Mouse (Mus musculus) cerebral cortex, adult 2 months (tissue): Measurements from ENCODE around the gene Dnah2.

Experiments used
- WGBS: fragments of 180-500 bp; shearing (Covaris S2); methylation state at CpG from one replicate; pipeline ENCODE4 v1.1.7; 2018; 5-methylcytosine and 5-hydroxymethylcytosine counted together

Gene Dnah2

DNA sequence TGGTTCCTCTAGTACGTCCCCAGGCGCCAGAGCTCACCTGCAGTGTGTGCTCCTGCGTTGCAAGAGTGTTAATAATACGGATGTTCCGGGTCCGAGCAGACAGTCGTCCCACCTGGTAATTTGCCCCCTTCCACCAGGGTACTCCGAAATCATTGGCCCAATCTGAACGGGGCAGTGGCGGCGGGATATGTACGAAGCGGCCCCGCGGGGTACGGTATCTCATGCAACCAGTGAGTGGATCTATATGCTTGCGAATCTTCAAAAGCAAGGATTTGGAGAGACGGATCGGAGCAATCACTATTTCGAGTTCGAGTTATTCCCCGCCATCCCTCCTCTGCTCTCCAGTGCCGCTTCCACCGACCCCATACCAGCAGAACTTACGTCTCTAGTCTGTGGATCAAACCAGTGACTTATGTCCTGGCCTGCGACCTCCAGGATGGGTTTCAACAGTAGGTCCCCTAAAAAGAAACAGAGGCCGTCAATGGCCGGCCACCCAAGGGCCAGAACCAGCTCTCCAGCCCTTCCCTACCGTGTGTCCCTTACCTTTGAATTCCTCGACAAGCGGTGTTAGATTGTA is 154.2 kb downstream of the Dnah2 start:
- under 1% methylated on average over 31 of the region's 31 CpGs for WGBS

- 52% methylated on average over 10 of the region's 10 CpGs for WGBS
Measured at GRCm38 (mm10) chr11:69390400-69391034, 158.4 kb downstream of the Dnah2 start.

DNA sequence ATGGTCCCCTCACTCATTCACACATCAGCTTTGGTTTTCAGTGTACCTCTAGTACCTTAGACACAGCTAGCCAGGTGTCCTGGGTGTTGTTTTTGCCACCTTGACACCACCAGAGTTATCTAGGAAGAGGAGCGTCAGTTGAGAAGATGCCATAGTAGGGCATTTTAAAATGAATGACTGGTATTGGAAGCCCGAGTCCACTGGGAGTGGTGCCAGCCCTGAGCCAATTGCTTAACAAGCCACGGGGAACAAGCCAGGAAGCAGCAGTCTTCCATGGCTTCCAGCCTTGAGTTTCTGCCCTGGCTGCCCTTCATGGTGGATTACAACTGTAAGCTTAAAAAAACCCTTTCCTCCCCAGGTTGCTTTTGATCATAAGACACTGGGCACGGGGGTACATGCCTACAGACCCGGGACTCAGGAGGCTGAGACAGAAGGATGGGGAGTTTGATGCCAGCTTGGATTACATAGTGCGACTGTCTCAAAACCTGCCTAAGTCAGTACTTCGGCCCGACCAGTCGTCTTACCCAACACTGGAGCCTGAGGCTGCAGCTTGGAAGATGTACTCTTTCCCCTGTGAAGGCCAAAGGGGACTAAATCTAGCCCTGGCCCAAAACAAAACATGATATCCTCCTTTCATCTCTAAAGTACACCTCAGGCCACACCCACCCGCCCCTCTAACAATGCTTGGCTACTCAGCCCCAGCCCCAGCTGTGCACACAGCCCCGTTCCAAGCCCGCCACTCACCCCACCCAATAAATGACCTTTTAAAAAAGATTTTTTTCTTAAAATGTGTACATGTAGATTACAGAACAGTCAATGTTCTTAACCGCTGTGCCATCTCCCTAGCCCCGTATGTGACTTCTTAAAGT is 159.1 kb downstream of the Dnah2 start:
- WGBS, result 34% methylated on average over 14 of the region's 14 CpGs

- WGBS, result 86% methylated on average over 4 of the region's 4 CpGs
Measured at GRCm38 (mm10) chr11:69388680-69389079, 160.2 kb downstream of the Dnah2 start.

DNA sequence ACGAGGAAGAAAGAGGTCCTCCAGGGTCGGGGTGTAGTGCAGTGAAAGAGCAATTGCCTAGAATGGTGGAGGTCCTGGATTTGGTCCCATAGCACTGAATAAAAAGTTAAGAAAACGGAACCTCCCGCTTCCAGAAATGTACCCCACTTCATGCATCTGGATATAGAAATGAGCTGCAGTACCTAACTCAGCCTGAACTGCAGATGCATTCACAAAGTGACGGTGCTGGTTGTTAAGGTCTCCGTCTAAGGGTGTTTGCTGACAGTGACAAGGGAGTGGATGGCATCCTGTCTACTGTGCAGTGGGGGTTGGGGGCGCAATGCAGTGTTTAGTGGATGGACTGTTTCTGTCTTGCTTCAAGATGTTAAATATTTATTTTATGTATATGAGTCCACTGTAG is 162.2 kb downstream of the Dnah2 start:
- WGBS, result 66% methylated on average over 7 of the region's 7 CpGs

GRCm38 (mm10) chr11:69384979-69385378 is 163.9 kb downstream of the Dnah2 start:
- whole genome bisulfite sequencing, result 77% methylated on average over 6 of the region's 6 CpGs

DNA sequence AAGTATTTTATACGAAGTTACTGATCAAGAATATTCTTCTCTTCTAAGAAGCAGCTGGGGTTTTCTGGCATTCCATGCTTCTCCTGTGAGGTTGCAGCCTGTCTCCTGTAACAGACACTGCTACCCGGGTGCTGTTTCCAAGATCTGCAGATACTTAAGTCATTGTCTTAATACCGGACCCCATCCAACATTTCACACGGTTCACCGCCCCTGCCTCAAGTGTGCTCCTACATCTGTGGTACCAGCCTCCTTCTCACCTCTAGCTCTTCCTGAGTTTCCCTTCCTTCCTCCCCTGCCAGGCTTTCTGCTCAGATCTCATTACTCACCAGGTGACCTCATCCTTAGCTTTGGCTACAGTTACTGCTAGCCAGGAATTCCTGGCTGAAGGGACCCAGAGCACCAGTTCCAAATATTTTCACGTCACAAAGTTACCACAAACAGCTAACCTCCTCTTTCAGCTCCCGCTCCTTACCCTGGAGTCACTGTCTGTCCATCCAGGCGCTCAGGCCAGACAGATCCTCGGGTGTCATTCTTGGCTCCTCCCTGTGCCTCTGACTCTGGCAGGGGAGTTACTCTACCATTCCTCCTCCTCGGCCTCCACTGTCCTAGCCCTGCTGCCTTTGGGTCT is 166.3 kb downstream of the Dnah2 start:
- 64% methylated on average over 10 of the region's 10 CpGs for WGBS

DNA sequence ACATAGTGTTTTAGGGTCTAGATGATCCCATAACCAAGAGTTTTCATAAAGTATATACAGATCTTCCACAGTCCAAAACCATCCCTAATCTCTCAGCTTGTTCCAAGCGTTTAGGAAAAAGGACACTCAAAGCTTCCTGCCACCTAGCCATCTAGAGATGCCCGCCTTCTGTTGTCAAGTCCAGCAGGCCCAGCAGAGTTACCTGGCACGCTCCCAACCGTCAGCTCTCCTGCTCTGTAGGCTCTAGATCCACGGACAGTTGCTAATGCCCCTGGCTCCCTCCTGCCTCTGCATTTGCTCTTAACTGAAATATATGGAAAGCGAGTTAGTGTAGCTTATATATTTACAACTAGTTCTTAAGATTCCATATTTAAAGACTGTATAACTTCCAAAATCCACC is 167.6 kb downstream of the Dnah2 start:
- 75% methylated on average over 6 of the region's 6 CpGs for WGBS

DNA sequence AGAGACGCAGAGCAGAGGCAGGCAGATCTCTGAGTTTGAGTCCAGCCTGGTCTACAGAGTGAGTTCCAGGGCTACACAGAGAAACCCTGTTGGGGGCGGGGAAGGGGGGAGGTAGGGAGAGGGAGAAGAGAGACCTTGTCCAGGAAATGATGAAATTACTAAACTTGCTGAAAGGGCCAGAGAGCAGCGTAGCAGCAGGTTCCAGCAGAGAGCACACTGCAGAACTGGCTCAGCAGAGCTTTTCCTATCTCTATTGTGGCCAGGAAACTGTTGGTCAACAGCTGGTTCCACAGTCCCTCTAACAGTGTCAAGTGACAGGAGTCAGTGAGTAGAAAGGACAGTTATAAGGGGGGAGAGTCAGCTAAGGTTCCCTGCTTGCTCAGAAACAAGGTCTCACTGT is 169.3 kb downstream of the Dnah2 start:
- 82% methylated on average over 3 of the region's 3 CpGs for WGBS

- WGBS, result 72% methylated on average over 3 of the region's 3 CpGs
Measured at GRCm38 (mm10) chr11:69377766-69378165, 171.1 kb downstream of the Dnah2 start.

GRCm38 (mm10) chr11:69375646-69376045 is 173.3 kb downstream of the Dnah2 start:
- WGBS, result 82% methylated on average over 4 of the region's 4 CpGs

- WGBS, result 94% methylated on average over 16 of the region's 16 CpGs
Measured at GRCm38 (mm10) chr11:69373223-69373965, 175.5 kb downstream of the Dnah2 start.

DNA sequence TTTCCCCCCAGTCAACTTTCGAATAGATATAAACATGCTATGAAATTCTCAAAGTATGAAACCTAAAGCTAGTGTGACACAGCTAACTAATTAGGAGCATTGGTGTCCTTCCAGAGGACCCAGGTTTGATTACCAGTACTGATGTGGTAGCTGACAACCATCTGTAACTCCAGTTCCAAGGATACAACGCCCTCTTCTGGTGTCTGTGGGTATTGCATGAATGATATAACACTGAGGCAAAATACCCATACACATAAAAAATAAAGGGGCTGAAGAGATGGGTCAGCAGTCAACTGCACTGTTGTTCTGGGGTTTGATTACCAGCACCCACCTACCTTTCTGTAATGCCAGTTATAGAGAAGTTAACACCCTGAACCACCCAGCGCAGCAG is 176.1 kb downstream of the Dnah2 start:
- 61% methylated on average over 3 of the region's 3 CpGs for WGBS

DNA sequence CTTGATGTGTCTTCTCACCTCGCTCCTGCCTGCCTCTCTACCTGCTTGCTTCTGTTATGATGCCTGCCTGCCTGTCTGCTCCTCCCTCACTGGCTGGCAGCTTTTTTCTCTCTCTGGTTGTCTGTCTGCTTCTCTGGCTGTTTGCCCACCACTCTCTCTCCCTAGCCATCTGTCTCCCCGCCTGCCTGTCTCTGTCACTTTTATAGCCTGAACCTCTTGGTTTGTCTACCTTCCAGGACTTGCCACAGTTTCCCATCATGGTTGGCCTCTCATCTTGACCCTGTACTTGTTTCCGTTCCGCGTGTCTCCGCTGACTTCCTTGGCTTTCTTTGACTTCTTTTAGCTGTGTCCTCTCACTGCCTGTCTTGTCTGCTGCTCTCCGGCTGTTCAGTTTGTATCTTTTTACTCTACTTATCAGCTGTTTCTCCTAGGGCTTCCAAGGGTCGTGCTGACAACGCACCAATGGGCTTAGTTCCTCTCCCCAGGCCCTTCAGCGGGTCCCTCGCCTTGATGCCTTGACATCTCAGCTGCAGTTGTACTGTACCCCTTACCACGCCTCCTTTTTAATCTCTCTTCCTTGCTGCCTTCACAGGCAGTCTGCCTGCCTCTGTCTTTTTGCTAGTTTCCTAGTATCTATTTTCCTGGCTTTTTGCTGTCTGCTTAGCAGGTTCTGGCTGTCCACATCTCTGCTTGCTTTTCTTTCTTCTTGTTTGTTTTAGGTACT is 176.7 kb downstream of the Dnah2 start:
- 32% methylated on average over 12 of the region's 12 CpGs for WGBS

GRCm38 (mm10) chr11:69371601-69372000 is 177.3 kb downstream of the Dnah2 start:
- 39% methylated on average over 12 of the region's 12 CpGs for WGBS

GRCm38 (mm10) chr11:69370817-69371215 is 178.1 kb downstream of the Dnah2 start:
- WGBS, result 40% methylated on average over 9 of the region's 9 CpGs
